Mouse (Mus musculus): Measurements from ENCODE around the gene Lrrc17. TPM values are rescaled to one million over a fixed set of nuclear protein-coding genes. Genes with fewer than 3 reads are reported as not detected.
"Not testable (repeated sequence)": the region's sequence is repeated elsewhere in the genome, so short reads cannot be mapped to it uniquely, and the experiment has no call there.

The Lrrc17 gene
- polyA plus RNA-seq, 1 experiment from 2014 or later = 23.9 TPM

DNA sequence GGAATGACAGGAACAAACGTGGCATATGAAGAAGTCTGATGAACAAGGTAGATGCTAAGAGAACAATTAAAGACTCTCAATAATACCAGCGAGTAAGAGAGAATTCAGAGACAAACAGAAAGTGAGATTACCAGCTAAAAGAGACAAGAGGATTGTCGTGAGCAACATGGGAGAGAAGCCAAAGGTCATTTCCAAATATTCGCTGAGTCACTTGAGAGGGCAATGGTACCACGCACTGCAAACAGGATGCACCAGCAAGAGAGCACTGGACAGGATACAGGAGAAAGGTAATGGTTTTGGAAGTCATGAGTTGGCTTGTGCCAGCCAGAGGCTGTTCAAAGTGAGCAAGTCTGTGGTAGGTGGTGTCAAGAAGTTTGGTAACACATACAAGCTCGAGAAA is 62.6 kb downstream of the Lrrc17 start:
- no peaks in the 10 kb centered on the region; the same call in 1 of the 2 replicates for H3K4me1 ChIP-seq (replicated peaks)
- no peak for ATAC-seq (replicated peaks; ENCODE audit: insufficient number of reproducible peaks, insufficient read depth, low FRiP score, low read depth)
- 63% methylated on average over 6 of the region's 6 CpGs for WGBS
- H3K36me3 ChIP-seq = no peaks in the 10 kb centered on the region
- no peak overlapping the region for H3K4me2 ChIP-seq
- no peaks in the 10 kb centered on the region for H3K9me3 ChIP-seq (replicated peaks)
- no peak overlapping the region for H3K4me3 ChIP-seq
- no peak overlapping the region for H3K9ac ChIP-seq
- no peak overlapping the region for H3K27ac ChIP-seq
- H3K27me3 ChIP-seq = no peaks in the 10 kb centered on the region

DNA sequence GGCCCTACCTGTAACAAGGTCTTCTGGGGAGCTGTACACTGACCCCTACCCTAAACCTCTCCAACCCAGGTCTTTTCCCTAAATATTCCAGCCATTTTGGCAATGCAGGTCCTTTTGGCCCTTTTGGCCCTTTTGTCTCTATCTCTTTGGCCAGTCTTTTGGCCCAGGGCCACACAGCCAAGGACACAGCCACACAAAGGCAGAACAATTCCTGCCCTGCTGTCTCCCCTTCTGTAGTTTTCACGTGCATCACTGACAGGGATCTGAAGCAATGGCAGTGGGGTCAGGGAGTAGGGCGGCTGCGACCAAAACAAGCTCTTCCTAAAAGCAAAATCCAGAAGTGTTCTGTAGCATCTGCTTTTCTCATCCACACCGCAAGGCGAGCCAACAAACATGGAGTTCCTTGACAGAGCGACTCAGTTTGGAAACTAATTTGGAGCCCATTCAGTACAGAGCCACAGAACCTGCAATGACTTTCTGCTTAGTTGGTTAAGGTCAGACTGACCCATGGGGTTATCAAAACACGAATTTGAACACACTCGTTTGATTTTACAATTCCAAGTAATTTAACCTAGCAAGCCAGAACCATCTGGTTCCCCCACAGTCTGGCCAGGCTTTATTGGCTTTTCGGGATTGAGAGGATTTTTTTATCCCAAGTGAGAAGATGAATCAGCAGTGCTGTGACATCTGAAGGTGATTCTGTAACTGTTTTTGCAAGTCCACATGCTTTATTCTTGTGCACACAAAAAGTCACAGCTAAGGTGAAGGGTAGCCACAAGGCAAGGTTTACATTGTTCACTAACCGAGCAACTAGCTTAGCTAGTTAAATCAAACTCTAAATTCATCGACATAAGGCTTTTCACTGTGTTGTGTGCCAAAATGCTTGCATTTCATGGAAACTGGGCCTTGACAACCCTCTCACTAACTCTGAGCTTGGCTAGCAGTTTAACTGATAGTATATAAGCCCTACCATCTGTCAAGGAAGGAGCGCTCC is 65.2 kb downstream of the Lrrc17 start:
- ATAC-seq (replicated peaks; ENCODE audit: insufficient number of reproducible peaks, insufficient read depth, low FRiP score, low read depth) = no peak
- WGBS = 66% methylated on average over 12 of the region's 12 CpGs
- H3K4me3 ChIP-seq = no peak overlapping the region
- H3K27me3 ChIP-seq = no peaks in the 10 kb centered on the region
- no peak overlapping the region for H3K9ac ChIP-seq
- H3K36me3 ChIP-seq = no peaks in the 10 kb centered on the region
- no peaks in the 10 kb centered on the region; the same call in 1 of the 2 replicates for H3K4me1 ChIP-seq (replicated peaks)
- H3K9me3 ChIP-seq (replicated peaks) = no peaks in the 10 kb centered on the region
- H3K27ac ChIP-seq = no peak overlapping the region
- H3K4me2 ChIP-seq = no peak overlapping the region

DNA sequence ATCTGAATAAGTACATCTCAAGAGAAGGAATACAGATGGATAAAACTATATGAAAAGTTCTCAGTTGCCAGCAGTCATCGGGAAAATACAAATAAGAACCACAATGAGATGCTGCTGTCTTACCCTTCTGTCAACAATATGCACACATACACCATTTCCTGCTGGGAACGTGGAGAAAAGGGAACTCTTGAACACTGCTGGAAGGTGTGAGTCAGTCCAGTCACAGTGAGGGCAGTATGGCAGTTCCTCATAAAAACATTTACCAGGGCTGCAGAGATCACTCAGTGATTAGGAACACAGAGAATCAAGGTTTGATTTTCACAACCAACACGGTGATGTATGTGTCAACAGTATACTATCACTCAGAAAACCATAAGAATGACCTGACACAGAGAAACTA is 67.6 kb downstream of the Lrrc17 start:
- 62% methylated on average over 3 of the region's 3 CpGs for WGBS

DNA sequence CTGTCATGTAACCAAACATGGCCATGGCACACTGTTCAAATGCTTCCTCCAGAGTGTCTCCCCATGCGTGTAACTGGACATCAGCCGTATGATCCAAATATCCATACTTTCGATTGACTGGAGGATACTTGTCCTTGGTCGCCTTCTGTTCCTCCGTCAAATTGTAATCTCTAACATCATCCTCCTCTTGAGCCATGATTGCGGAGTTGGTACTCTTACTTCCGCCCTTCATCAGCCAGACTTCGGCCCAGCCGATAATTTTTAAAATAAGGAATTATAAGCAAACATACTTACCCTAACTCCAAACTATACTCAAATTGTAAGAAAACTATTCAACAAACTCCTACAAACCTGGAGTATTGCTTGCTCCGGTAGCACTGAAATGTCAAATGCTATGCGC is 70.9 kb downstream of the Lrrc17 start:
- 94% methylated on average over 11 of the region's 11 CpGs for WGBS

More for the DNA sequence above, 67.6 kb downstream of the Lrrc17 start:
- Histone ChIP-seq H3K4me3 (no peak overlapping the region), H3K27ac (no peak overlapping the region), H3K36me3 (no peaks in the 10 kb centered on the region), H3K27me3 (no peaks in the 10 kb centered on the region), H3K4me2 (no peak overlapping the region), H3K4me1 (replicated peaks) (no peaks in the 10 kb centered on the region; the same call in 1 of the 2 replicates), H3K9ac (no peak overlapping the region), H3K9me3 (replicated peaks) (no peaks in the 10 kb centered on the region)
- ATAC-seq (replicated peaks; ENCODE audit: insufficient number of reproducible peaks, insufficient read depth, low FRiP score, low read depth) = no peak

DNA sequence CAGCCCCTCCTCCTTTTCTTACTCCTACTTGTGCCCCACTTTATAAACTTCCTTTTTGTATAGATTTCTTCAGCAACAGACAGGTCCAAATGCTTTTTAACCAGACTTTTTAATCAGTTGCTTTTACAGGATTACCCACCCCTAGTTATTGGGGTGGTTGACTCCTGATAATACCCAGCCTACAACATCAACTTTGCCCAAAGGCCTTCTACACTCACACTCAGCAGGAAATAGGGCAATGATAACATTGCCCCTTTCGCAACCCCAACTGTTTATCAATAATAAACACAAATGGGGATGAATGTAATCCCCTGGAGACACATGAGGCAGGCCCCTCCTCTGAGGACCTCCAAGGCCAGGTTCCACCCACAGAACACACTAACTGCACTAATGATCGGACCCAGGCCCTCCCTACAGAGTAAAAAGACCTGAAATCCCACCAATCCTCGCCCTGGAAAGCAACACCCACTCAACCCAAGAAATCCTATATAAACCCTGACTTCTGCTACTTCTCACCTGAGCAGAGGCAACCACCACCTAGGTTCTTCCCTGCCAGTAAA is 73.2 kb downstream of the Lrrc17 start:
- Histone ChIP-seq H3K4me1 (replicated peaks) (no peaks in the 10 kb centered on the region), H3K27ac (no peak overlapping the region), H3K27me3 (no peaks in the 10 kb centered on the region), H3K4me3 (no peak overlapping the region), H3K4me2 (no peak overlapping the region), H3K9me3 (replicated peaks) (no peaks in the 10 kb centered on the region), H3K36me3 (no peaks in the 10 kb centered on the region), H3K9ac (no peak overlapping the region)
- ATAC-seq (replicated peaks; ENCODE audit: insufficient number of reproducible peaks, insufficient read depth, low FRiP score, low read depth) = no peak
- WGBS = 71% methylated on average over 3 of the region's 3 CpGs

More for the DNA sequence above, 70.9 kb downstream of the Lrrc17 start:
- H3K9ac ChIP-seq; ATAC-seq (replicated peaks; ENCODE audit: insufficient number of reproducible peaks, insufficient read depth, low FRiP score, low read depth); H3K9me3 ChIP-seq (replicated peaks); H3K4me3 ChIP-seq; H3K36me3 ChIP-seq; H3K4me1 ChIP-seq (replicated peaks); H3K4me2 ChIP-seq; H3K27me3 ChIP-seq; H3K27ac ChIP-seq: not testable (repeated sequence)

Other genes with a start within 250 kb of the Lrrc17 start
- gene Fgl2, start 170.9 kb upstream of the Lrrc17 start, polyA plus RNA-seq (2015; fragmentation: Nextera tagmentation; extraction: Ambion mirVana) = 30.4 and 35.5 TPM in 2 replicates
- gene Ccdc146, start 118.9 kb upstream of the Lrrc17 start, polyA plus RNA-seq (2015; fragmentation: Nextera tagmentation; extraction: Ambion mirVana) = 1.8 and 3.0 TPM in 2 replicates
- 8.4 and 8.5 TPM in 2 replicates for gene Fam185a, start 118.6 kb upstream of the Lrrc17 start, polyA plus RNA-seq (2015; fragmentation: Nextera tagmentation; extraction: Ambion mirVana)
- gene Fbxl13, start 102.1 kb downstream of the Lrrc17 start, polyA plus RNA-seq (2015; fragmentation: Nextera tagmentation; extraction: Ambion mirVana) = 0.10 and 0.18 TPM in 2 replicates
- 17.3 and 21.6 TPM in 2 replicates for gene Armc10, start 102.3 kb downstream of the Lrrc17 start, polyA plus RNA-seq (2015; fragmentation: Nextera tagmentation; extraction: Ambion mirVana)
- 5.6 and 5.7 TPM in 2 replicates for gene Napepld, start 157.8 kb downstream of the Lrrc17 start, polyA plus RNA-seq (2015; fragmentation: Nextera tagmentation; extraction: Ambion mirVana)
- gene Pmpcb, start 193.6 kb downstream of the Lrrc17 start, polyA plus RNA-seq (2015; fragmentation: Nextera tagmentation; extraction: Ambion mirVana) = 130 and 140 TPM in 2 replicates
- 43.1 and 44.5 TPM in 2 replicates for gene Dnajc2, start 241.7 kb downstream of the Lrrc17 start, polyA plus RNA-seq (2015; fragmentation: Nextera tagmentation; extraction: Ambion mirVana)
- gene Psmc2, start 241.7 kb downstream of the Lrrc17 start, polyA plus RNA-seq (2015; fragmentation: Nextera tagmentation; extraction: Ambion mirVana) = 128 and 134 TPM in 2 replicates